Mouse (Mus musculus) forebrain, embryonic 11.5 days (tissue): ENCODE results near the gene Trpm1. TPM values are rescaled to one million over a fixed set of nuclear protein-coding genes. Genes with fewer than 3 reads are reported as not detected.

Source experiments
- ATAC-seq: fragments of 200-750 bp; cut with Nextera tagmentation; replicated peaks from 2 replicates; pipeline ENCODE4 v1.8.0; 2017; ENCODE audit warnings: moderate TSS enrichment; ENCODE audit not compliant: low FRiP score
- DNase-seq: peaks from one replicate; pipeline ENCODE4 v3.0.0-alpha.2; 2017; ENCODE audit warnings: low spot score
- H3K27ac ChIP-seq: fragments of 300-500 bp; sonication (generic); 2 replicates; pipeline ENCODE4 v1.5.1; 2014; ENCODE audit warnings: low read depth, low read length
- H3K27me3 ChIP-seq: fragments of 300-500 bp; sonication (generic); 2 replicates; pipeline ENCODE4 v1.6.1; 2014; ENCODE audit warnings: mild to moderate bottlenecking, low read length, mixed read lengths; ENCODE audit not compliant: control insufficient read depth, insufficient read depth
- H3K36me3 ChIP-seq: fragments of 300-500 bp; sonication (generic); 2 replicates; pipeline ENCODE4 v1.6.1; 2014; ENCODE audit warnings: mild to moderate bottlenecking, low read length, moderate library complexity, mixed read lengths; ENCODE audit not compliant: control insufficient read depth, insufficient read depth
- H3K4me1 ChIP-seq: fragments of 300-500 bp; sonication (generic); replicated peaks from 2 replicates; pipeline ENCODE4 v1.6.1; 2014; ENCODE audit warnings: low read length, mixed read lengths; ENCODE audit not compliant: control insufficient read depth, insufficient read depth
- H3K4me2 ChIP-seq: fragments of 300-500 bp; sonication (generic); 2 replicates; pipeline ENCODE4 v1.6.1; 2014; ENCODE audit warnings: low read depth, mild to moderate bottlenecking, low read length, moderate library complexity, mixed read lengths; ENCODE audit not compliant: severe bottlenecking
- H3K4me3 ChIP-seq: fragments of 300-500 bp; sonication (generic); 2 replicates; pipeline ENCODE4 v1.5.1; 2014; ENCODE audit warnings: low read depth, low read length
- H3K9ac ChIP-seq: fragments of 300-500 bp; sonication (generic); 2 replicates; pipeline ENCODE4 v1.6.1; 2014; ENCODE audit warnings: low read length
- H3K9me3 ChIP-seq: fragments of 300-500 bp; sonication (generic); 2 replicates; pipeline ENCODE4 v1.6.1; 2016; ENCODE audit warnings: low read length, mixed read lengths; ENCODE audit not compliant: control insufficient read depth
- WGBS: fragments of 180-500 bp; shearing (Covaris S2); extraction: QIAGEN DNeasy Blood & Tissue Kit; methylation state at CpG from one replicate; pipeline ENCODE4 v1.1.7; 2014; 5-methylcytosine and 5-hydroxymethylcytosine counted together
- polyA plus RNA-seq: library from polyadenylated mRNA; unstranded; fragments of >200 nt; fragmentation: Nextera tagmentation; extraction: Ambion mirVana; gene quantifications from 2 replicates; pipeline ENCODE4 v1.2.1, GENCODE M21; 2014

Gene Trpm1
- polyA plus RNA-seq, 1 experiment from 2014 or later: 2.3 TPM

DNA sequence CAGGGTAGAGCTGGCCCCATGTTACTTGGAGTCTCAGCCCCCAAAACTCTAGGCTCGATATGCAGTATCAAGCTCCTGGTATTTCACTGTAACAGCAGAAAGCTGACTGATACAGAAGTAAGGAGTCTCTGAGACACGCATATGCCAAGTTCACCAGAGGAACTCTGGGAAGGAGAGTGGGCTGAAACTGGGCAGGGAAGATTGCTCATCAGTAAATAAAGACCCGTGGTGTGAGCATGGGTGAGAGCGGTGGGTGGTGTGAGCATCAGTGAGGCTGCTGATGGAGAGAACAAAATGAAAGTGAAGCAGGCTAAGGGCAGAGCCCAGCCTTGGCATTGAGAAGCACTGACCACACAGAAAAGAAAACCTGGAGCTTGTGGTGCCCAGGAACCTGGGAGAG lies 62.0 kb downstream of the Trpm1 start:
- H3K36me3 ChIP-seq: no peaks in the 10 kb centered on the region
- no peak overlapping the region for H3K27ac ChIP-seq
- no peak overlapping the region for H3K4me3 ChIP-seq
- H3K9ac ChIP-seq: no peak overlapping the region
- H3K4me2 ChIP-seq: no peak overlapping the region
- DNase-seq (no peak), ATAC-seq (no peak)
- H3K9me3 ChIP-seq: no peaks in the 10 kb centered on the region
- WGBS: 85% methylated on average over 4 of the region's 4 CpGs
- no peaks in the 10 kb centered on the region for H3K4me1 ChIP-seq
- no peaks in the 10 kb centered on the region for H3K27me3 ChIP-seq

GRCm38 (mm10) chr7:64217428-64217827 lies 63.8 kb downstream of the Trpm1 start:
- 97% methylated on average over 7 of the region's 7 CpGs for WGBS
- Histone ChIP-seq H3K27me3 (no peaks in the 10 kb centered on the region), H3K9ac (no peak overlapping the region), H3K4me2 (no peak overlapping the region), H3K4me3 (no peak overlapping the region), H3K4me1 (no peaks in the 10 kb centered on the region), H3K27ac (no peak overlapping the region), H3K9me3 (no peaks in the 10 kb centered on the region), H3K36me3 (no peaks in the 10 kb centered on the region)
- DNase-seq (no peak), ATAC-seq (no peak)

DNA sequence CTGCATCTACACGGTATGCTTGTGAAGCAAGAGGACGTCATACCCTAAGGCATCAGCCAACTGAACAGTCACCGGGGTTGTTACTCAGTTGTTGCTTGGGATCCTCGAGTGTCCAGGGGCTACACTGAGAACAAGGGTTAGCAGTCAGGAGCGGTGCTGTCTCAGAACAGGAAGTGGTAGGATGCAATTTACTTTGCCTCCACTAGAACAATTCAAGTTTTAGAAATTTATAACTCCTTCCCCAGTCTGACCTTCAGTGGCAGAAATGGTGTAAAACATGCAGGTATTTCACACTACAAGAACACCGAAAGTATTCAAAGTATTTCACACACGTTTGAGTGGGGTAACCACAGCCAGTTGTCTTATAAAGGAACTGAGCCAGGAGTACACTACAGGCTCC lies 66.1 kb downstream of the Trpm1 start:
- no peak overlapping the region for H3K9ac ChIP-seq
- DNase-seq (no peak), ATAC-seq (no peak)
- no peak overlapping the region for H3K27ac ChIP-seq
- H3K9me3 ChIP-seq: no peaks in the 10 kb centered on the region
- H3K4me3 ChIP-seq: no peak overlapping the region
- 81% methylated on average over 7 of the region's 7 CpGs for WGBS
- H3K4me2 ChIP-seq: no peak overlapping the region
- no peaks in the 10 kb centered on the region for H3K36me3 ChIP-seq
- H3K4me1 ChIP-seq: no peaks in the 10 kb centered on the region
- H3K27me3 ChIP-seq: no peaks in the 10 kb centered on the region

DNA sequence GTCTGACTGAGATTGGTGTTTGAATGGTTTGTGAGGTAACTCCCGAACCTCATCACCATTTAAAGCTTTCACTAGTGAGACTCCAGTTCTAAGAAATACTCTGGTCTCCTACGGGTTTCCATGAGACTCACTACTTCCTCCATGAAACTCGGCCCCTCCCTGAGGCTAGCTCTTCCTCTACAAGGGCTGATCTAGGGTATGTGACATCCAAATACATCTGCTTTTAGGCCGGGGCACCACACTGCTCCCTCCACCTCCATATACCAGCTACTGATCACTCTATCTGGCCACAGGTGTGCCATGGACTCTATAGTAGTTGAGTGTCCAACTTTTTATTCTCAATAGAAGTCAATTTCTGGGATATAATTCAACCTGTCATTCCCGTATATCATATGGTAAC lies 69.6 kb downstream of the Trpm1 start:
- 93% methylated on average over 5 of the region's 5 CpGs for WGBS
- no peak for DNase-seq
- no peaks in the 10 kb centered on the region for H3K9me3 ChIP-seq
- no peaks in the 10 kb centered on the region for H3K27me3 ChIP-seq
- no peak overlapping the region for H3K4me2 ChIP-seq
- H3K36me3 ChIP-seq: no peaks in the 10 kb centered on the region
- H3K4me1 ChIP-seq: no peaks in the 10 kb centered on the region
- no peak overlapping the region for H3K27ac ChIP-seq
- no peak for ATAC-seq
- no peak overlapping the region for H3K9ac ChIP-seq
- no peak overlapping the region for H3K4me3 ChIP-seq

- H3K36me3 ChIP-seq: no peaks in the 10 kb centered on the region
- DNase-seq (no peak), ATAC-seq (peak; percentile 51)
- H3K27ac ChIP-seq: no peak overlapping the region
- 63% methylated on average over 27 of the region's 27 CpGs for WGBS
- H3K27me3 ChIP-seq: no peaks in the 10 kb centered on the region
- H3K4me3 ChIP-seq: no peak overlapping the region
- no peaks in the 10 kb centered on the region for H3K9me3 ChIP-seq
- no peaks in the 10 kb centered on the region for H3K4me1 ChIP-seq
- no peak overlapping the region for H3K4me2 ChIP-seq
- no peak overlapping the region for H3K9ac ChIP-seq
These were observed 72.9 kb downstream of the Trpm1 start for GRCm38 (mm10) chr7:64226339-64227194.

DNA sequence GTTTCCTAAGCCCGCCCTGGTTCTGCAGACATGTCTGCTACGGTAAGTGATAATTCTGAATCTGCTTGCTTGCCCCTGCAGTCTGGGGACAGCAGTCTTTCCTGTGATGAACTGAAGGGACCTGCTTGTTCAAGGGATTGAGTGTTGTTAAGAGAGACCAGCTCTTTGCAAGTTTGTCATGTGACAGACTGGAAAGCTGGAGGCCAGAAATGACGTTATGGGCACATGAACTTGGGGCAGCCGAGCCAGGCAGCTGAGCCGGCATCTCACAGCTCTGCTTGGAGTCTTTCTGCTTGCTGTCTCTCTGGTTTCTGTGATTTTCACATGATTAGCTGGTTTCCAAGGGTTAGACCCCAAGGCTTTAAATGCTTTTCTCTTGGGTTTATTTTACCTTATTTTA lies 74.0 kb downstream of the Trpm1 start:
- ATAC-seq: no peak
- H3K9me3 ChIP-seq: no peaks in the 10 kb centered on the region

DNA sequence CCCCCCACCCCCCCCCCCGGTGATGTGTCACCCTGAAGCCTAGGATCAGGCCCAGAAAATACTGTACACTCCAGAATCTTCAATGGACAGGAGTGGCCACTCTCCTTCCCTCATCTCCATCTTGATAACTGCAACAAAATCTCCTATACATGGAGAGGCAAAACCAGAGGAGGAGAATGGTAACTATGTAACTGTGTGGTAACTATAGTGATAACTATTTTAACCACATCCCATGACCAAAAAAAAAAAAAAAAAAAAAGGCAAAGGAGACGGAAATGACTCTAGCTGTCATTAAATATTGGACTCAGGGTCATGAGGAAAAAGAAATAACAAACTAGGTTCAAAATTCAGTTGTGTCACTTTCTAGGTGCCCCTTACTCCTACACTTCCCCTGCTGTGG lies 74.7 kb downstream of the Trpm1 start:
- DNase-seq (no peak), ATAC-seq (no peak)
- Histone ChIP-seq H3K36me3 (no peaks in the 10 kb centered on the region), H3K4me2 (no peak overlapping the region), H3K4me3 (no peak overlapping the region), H3K4me1 (no peaks in the 10 kb centered on the region), H3K9ac (no peak overlapping the region), H3K27me3 (no peaks in the 10 kb centered on the region), H3K27ac (no peak overlapping the region), H3K9me3 (no peaks in the 10 kb centered on the region)
- 82% methylated on average over 2 of the region's 2 CpGs for WGBS

More for the DNA sequence above, 74.0 kb downstream of the Trpm1 start:
- DNase-seq: no peak
- Histone ChIP-seq H3K27ac (no peak overlapping the region), H3K36me3 (no peaks in the 10 kb centered on the region), H3K9ac (no peak overlapping the region), H3K27me3 (no peaks in the 10 kb centered on the region), H3K4me3 (no peak overlapping the region), H3K4me2 (no peak overlapping the region), H3K4me1 (no peaks in the 10 kb centered on the region)
- WGBS: 93% methylated on average over 5 of the region's 5 CpGs

DNA sequence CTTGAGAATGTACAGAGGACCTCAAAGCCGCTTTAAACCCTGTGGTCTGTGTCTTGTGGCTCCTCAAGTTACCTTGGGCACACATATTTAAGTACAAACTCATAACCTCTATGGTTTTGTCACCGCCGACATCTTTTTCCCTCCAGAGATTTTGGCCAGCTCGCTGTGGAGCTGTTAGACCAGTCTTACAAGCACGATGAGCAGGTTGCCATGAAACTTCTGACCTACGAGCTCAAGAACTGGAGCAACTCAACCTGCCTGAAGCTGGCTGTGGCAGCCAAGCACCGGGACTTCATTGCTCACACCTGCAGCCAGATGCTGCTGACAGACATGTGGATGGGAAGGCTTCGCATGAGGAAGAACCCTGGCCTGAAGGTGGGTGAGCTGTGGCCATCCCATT lies 76.3 kb downstream of the Trpm1 start:
- ATAC-seq: no peak
- WGBS: 93% methylated on average over 8 of the region's 8 CpGs
- H3K27me3 ChIP-seq: no peaks in the 10 kb centered on the region

DNA sequence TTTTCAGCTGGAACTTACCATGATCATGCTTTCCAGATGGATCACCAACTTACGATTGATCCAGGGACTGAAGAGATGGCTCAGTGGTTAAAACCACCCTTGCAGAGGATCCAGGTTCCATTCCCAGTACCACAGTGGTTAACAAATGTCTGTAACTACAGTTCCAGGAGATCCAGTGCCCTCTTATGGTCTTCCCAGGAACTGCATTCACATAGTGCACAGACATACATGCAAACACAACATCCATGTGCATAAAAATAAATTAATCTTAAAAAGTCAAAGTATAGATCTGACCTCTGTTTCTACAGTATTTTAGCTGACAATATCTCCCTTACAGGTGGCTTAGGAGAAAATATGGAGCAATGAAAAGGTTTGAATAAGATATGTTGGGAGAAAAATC lies 77.4 kb downstream of the Trpm1 start:
- ATAC-seq (no peak), DNase-seq (no peak)
- Histone ChIP-seq H3K27me3 (no peaks in the 10 kb centered on the region), H3K9me3 (no peaks in the 10 kb centered on the region), H3K36me3 (no peaks in the 10 kb centered on the region), H3K4me2 (no peak overlapping the region), H3K27ac (no peak overlapping the region), H3K4me3 (no peak overlapping the region), H3K4me1 (no peaks in the 10 kb centered on the region), H3K9ac (no peak overlapping the region)
- WGBS: 100% methylated on average over 1 of the region's 1 CpGs

More for the DNA sequence above, 76.3 kb downstream of the Trpm1 start:
- Histone ChIP-seq H3K9me3 (no peaks in the 10 kb centered on the region), H3K4me2 (no peak overlapping the region), H3K9ac (no peak overlapping the region), H3K36me3 (no peaks in the 10 kb centered on the region), H3K27ac (no peak overlapping the region), H3K4me3 (no peak overlapping the region), H3K4me1 (no peaks in the 10 kb centered on the region)
- no peak for DNase-seq
